Mouse (Mus musculus) gastrocnemius, adult 8-10 months (tissue): ENCODE results near the gene Cdc5l. TPM values are rescaled to one million over a fixed set of nuclear protein-coding genes. Genes with fewer than 3 reads are reported as not detected.
A peak's percentile ranks its signal among the peaks of the same experiment; 100 is the strongest.
"Not testable (repeated sequence)": the region's sequence is repeated elsewhere in the genome, so short reads cannot be mapped to it uniquely, and the experiment has no call there.

Source experiments
- DNase-seq, 2 experiments: peaks; one replicate each; pipeline ENCODE4 v3.0.0; 2022; ENCODE audit warnings: low spot score in 2 of 2
- total RNA-seq, 4 experiments: library from RNA; stranded (reverse); gene quantifications; 2 replicates each; pipeline ENCODE4 v1.2.4; 2022

Cdc5l gene
- total RNA-seq: 10 to 100 TPM; 31.4 to 38.9 (median 37.5) TPM

DNA sequence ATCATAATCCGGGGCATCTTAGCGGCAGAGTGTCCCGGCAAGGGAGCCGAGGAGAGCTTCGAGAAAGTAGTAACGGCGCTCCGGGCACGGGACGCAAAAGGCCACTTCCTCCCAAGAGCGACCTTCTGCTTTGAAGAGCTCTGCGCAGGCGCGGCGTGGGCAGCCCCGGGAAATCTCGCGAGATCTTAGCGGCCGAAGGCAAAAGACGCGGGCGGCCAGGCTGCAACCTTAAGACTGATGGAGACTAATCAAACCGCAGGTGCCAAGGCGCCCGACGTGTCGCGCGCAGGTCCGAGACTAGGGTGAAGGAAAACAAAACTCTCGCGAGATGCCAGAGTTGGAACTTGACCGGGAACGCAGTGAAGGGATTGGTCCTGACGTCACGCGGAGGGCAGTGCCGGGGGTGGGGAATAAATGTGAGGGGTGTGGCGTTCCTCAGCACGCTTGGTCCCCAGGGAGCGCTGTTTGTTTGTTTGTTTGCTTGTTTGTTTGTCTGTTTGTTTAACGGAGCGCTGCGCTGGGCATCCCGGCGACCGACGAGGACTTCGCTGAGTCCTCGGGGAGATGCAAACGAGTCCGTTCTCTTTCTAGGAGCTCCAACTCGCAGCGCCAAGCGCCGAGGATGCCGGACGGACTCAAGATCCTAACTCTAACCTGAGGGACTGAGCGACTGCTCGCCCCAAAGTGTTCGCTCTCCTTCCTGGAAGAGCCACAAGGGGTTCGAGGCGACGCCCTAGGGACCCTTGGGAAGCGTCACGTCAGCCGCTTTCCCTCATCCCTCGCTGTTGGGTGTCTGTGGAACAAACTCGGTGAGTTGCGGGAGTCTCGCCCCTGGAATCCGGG lies at the start of gene Cdc5l:
Gene Cdc5l, minus strand, starts transcription at position 319 of the 843 bp plus-strand sequence.
- DNase-seq: peak; percentile 94 to 97

DNA sequence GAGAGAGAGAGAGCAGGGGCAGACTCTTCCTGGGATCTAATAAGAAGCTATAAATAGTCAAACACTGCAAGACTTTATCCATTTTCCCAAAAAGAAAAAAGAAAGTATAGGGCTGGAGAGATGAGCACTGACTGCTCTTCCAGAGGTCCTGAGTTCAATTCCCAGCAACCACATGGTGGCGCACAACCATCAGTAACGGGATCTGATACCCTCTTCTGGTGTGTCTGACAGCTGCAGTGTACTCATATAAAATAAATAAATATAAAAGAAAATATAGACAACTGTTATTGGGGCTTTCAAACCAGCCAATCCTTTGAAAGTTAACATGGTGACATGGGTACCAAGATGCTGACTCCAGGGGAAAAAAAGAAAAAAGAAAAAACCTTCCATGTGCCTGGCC lies 46.9 kb upstream of the Cdc5l start:
- no peak for DNase-seq

DNA sequence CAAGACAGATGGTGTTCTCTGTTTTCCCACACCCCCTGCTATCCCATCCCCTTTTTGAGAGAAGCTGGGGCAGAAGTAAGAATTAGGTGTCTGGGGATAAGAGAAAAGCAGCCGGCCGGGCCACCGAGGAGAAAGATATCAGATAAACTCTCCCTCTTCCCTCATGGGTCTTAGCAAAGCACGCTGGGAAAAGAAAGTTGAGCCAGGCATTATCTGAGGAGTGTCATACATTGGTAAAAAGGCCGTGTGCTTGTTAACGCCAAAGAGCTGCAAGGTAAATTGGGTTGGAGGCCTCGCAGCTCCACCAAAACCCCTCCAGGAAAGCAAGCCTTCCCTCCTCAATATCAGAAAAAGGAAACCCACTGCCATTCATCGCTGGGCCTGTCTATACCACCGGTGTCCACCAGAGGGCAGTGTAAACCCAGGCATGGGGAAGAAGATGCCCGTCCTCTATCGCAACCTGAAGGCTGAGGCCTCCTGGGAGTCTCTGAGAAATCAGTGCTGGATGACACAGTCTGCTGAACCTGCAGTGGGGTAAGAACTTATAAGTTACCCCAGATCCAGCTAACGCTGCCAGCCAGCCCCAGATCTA lies 44.8 kb upstream of the Cdc5l start:
- peak; percentile 23 to 49 for DNase-seq

DNA sequence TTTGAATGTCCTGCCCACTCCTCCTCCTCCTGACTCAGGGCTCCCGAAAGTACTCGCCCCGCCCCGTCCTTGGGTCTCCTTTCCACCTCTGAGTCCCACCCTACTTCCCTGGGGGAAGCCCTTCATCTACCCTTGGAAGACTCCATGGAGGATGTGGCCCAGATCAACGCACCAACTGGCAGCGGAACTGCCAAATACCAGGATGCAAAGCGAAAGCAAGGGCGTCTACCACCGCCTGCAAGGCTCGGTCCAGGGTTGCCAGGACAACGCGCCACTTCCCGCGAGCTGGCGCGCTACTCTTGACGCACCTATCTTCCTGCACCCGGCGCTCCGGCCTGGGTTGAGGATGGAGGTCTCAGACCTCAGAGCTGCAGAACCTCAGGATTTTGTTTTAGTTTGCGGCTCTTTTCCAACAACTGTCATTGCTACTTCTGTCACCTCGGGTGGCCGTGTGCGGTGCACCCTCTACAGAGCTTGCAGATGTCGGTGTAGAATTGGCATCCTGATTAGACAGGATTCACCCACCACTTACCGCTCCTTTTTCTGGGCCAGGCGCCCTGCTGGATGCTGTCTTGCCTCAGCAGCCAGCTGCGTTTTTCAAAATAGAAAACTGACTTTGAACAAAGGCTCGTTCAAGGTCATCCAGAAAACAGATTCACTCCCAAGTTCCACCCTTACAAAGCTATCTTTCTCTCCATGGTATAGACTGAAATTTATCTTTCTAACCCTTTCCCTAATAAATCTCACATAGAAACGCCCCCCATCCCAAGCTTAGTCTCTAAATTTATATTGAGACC lies 41.3 kb upstream of the Cdc5l start, which contains the start of gene Spats1:
Gene Spats1, minus strand, starts transcription at position 747 of the 797 bp plus-strand sequence.
- peak; percentile 6 to 20 for DNase-seq

DNA sequence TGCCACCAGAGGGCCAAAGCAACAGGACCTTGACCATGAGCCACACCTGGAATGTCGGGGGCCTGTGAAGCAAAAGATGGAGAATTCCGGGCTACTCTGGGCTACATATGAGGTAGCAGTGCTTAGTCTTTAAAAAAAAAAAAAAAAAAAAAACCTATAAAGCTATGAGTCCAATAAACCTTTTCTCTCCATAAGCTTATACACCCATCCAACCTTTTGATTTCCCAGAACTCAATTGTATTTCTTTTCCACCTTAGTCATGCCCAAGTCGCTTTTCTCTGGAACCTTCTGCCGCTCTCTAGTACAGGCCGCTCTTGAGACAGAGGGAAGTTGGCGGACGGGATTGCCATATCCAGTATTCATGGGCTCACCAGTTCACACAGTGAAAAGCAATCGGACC lies 40.6 kb upstream of the Cdc5l start:
- no peak for DNase-seq

DNA sequence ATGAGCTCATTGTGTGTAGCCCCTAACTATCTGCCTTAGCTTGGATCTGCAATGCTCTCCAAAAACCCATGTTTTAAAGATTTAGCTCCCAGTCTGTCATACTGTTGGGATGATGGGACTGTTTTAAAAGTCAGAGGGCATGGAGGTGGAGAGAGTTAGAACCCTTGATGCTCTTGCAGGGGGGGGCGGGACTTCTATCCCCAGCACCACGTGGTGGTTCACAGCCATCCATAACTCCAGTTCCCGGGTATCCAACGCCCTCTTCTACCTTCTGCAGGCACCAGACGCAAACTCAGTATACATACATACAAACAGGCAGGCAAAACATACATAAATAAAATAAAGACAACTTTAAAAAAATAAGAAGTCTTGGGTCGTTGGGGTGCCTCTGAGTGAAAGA lies 40.1 kb upstream of the Cdc5l start:
- no peak for DNase-seq

DNA sequence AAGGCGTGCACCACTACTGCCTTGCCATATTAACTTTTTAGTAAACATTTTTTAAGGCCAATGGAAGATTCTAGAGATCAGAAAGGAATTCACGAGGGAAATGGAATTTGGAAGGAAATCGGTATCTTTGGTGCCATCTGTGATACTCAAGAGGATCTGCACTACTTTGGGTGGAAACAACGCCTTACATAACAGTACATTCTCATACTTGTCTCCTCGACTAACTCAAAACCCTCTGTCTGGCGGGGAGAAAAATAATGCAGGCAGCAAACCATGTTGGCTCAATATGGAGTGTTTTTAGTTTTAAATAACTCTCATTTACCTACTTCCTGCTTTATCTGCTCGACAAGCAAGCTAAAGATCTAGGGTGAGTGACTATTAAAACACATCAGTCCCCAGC lies 37.2 kb upstream of the Cdc5l start:
- no peak for DNase-seq

DNA sequence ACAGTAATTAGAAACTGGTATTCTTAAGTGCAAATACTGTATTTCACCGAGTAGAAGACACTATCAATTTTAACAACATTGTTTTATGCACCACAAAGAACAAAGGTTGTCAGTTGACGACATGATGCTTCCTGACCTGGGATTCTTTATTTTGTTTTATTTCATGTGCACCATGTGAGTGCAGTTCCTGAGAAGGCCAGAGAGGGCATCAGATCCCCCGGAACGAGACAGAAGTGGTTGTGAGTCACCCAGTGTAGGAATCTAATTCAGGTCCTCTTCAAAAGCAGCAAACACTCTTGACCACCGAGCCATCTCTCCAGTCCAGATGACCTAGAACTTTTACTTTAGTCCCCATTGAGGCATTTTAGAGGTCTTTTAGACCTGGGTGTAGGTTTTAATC lies 34.8 kb upstream of the Cdc5l start:
- DNase-seq: no peak

DNA sequence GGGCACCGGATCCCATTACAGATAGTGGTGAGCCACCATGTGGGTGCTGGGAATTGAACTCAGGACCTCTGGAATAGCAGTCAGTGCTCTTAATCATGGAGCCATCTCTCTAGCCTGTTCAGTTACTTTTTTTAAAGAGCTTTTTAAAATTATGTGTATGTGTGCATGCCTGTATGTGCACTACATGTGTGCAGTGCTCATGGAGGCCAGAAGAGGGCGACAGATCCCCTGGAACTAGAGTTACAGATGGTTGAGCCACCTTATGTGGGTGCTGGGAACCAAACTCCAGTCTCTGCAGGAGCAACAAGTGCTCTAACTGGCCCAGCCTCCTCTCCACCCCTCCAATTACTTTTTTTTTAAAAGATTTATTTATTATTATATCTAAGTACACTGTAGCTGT lies 33.2 kb upstream of the Cdc5l start:
- DNase-seq: no peak

DNA sequence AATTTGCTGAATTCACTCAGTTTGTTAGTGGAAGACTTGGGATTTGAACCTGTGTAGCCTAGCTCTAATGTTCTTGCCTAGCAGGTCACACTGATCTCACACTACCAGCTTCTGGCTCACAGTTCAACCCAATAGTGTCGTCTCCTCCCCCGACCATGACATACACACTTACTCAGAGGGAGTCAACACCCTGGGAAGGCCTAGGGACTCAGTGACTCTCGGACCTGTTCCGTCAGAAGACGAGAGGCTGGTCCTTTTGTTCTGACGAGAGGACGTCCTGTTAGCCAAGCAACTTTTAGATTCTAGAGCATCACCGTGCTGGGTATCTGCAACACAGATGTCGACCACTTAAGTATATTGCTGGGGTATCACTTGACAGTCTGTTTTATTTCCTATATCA lies 30.7 kb upstream of the Cdc5l start:
- DNase-seq: no peak

DNA sequence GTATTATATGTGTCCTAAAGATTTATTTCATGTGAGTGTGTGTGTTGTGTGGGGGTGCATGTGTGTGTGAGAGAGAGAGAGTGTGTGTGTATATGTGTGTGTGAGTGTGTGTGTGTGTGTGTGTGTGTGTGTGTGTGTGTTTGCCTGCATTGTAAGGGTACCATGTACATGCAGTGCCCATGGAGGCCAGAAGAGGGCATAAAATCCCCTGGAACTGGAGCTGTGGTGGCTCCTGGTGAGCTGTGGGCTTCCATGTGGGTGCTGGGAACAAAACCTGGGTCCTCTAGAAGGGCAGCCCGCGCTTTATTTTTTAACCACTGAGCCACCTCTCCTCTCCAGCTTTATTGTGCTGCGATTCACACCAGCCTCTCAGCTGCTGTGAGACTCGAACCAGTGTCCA lies 29.0 kb upstream of the Cdc5l start:
- no peak for DNase-seq

DNA sequence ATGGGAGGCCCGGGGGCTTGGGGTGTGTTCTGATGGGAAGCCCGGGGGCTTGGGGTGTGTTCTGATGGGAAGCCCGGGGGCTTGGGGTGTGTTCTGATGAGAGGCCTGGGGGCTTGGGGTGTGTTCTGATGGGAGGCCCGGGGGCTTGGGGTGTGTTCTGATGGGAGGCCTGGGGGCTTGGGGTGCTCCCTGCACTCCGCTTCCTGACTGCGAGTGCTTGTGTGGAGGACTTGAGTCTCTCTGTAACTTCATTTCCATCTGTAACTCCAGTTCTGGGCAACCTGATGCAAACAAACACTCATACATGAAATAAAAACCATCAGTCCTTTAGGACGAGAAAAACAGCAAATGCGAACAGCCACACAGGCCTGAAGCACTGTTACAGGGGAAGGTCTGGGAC lies 25.5 kb upstream of the Cdc5l start:
- DNase-seq: no peak

DNA sequence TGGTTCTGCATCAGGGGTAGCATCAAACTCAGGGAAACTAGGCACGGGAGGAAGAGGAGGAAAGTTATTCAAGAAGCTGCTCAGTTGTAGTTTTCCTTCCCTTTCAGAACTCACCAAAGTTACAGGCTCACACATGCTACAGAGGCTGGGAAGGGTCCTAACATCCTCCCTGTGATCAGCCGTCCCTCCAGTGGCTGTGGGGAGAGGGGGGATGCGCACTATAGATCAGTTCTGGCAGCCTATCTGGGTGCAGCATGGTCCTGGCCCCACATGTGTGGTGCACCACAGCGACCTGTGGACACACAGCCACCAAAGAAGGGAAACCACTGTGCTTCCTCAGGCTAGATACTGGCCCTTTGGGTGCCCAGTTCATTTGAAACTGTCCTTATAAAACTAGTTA lies 25.0 kb upstream of the Cdc5l start:
- DNase-seq: no peak

DNA sequence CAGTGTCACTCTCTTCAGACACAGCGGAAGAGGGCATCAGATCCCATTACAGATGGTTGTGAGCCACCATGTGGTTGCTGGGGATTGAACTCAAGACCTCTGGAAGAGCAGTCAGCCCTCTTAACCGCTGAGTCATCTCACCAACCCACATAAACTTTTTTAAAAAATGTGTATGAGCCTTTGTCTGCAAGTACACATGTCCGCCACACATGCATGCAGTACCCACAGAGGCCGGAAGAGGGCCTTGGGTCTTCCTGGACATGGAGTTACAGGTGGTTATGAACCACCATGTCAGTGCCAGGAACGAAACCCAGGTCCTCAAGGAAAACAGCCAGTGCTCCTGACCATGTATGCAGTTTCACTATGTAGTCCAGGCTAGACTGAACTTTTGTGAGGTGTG lies 23.9 kb upstream of the Cdc5l start:
- no peak for DNase-seq

DNA sequence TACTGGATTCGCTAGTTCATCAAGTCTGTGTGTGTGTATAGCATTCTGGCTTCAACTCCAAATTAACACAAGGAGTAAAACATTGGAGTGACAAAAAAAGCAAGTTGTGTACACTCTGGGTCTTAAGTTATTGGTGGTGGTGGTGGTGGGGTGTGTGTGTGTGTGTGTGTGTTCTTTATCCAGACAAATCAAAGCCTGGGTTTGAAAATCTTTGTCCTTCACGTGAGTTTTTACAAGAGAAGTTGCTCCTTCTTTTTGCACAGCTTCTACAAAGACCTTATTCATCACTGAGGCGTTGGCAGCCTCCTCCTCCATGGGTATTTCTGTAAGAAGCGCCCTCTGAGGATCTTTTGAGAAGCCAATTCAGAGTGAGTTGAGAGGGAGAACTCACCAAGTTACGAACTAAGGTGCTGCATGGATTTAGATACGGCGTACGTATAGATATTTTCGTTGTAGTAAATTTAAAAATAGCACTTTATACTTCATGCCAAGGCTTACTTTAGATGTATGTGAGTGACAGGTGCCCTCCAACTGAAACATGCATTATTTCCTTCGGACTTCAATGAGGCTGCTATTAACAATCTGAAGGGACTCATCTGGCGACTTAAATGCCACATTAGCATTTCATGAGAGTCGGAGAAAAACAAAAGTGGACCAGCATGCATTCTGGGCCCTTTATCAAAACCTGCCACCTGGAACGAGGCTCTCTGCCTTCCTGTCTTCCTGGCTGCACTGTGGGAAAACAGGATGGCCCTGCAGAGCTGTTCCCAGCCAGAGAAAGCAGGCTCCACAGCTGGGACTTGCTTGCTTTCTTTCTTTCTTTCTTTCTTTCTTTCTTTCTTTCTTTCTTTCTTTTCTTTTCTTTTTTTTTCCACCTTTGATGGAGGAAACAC lies 23.0 kb upstream of the Cdc5l start:
- no peak for DNase-seq

DNA sequence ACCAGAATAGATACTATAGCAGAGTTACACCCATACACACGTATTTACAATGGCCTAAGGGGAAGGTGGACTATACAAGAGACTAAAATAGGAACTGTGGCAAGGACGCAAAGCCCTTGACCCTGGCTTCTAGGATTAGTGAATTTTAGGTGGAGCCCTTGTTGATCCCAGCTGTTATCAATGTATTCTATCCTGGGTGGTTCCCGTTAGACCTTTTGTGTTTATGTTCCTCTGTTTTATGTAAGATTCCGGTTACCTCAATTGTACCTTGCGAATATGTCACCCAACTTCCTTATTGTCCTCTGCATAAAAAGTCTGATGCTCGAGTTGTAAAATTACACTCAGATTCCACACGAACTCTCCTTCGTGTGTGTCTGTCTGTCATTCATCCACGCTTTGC lies 22.2 kb upstream of the Cdc5l start:
- not testable (repeated sequence) for DNase-seq

DNA sequence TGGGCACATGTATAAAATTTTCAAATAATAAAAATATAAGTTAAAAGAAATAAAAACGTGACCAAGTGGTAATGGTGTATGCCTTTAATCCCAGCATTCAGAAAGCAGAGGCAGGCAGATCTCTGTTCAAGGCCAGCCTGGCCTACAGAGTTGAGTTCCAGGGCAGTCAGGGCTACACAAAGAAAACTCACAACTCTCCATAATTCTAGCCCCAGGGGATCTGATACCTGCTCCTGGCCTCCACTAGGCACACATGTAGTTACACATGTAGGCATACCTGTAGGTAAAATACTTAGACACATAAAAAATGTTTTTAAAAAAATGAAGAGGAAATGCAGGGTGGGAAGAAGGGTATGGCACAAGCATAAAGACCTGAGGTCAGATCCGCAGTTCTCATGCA lies 21.3 kb upstream of the Cdc5l start:
- no peak for DNase-seq

DNA sequence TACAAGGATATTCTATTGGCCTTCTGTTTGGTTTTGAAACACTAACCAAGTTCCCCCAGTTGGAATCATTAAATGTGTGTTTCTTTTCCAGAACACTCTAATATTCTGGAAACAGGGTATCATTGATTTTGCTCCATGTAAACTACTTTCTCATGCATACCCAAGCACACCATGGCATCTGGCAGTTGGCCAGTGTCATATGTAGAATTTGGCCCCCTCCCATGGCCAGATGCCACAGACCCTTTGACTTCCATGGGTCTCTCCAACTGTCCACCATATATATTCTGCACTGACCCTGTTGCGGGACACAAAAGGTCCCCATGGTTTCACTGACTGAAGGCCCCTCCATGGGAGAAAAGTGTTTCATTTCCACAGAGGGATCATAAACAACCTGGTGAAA lies 18.7 kb upstream of the Cdc5l start:
- DNase-seq: no peak

DNA sequence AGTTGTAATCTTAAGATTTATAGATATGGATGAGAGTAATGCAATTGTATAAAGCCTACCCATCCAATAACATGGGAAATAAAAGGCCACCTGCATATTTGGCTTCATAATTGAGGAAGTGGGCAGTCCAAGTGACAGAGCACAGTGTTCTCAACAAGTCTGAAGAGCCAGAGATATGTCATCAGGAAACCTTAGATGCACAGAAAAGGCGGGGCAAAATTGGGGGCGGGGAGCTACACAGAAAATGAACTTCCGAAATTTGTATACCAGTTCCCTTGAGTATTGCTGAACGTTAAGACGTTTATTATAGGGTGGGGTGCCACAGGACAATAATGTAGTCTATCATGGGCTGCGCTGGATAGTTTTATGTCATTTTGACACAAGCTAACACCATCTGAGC lies 16.6 kb upstream of the Cdc5l start:
- DNase-seq: no peak

DNA sequence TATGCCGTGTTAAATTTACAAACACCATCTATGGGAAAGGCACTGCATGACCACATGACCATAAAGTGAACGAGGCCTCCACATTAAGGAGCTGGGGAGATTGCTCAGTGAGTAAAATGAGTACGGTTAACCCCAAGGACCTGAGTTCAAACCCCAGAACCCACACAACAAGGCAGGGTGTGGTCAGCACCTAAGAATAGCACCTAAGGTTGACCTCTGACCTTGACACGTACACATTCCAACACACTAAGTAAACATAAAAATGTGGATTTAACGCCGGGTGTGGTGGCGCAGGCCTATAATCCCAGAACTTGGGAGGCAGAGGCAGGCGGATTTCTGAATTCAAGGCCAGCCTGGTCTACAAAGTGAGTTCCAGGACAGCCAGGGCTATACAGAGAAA lies 16.0 kb upstream of the Cdc5l start:
- DNase-seq: no peak

DNA sequence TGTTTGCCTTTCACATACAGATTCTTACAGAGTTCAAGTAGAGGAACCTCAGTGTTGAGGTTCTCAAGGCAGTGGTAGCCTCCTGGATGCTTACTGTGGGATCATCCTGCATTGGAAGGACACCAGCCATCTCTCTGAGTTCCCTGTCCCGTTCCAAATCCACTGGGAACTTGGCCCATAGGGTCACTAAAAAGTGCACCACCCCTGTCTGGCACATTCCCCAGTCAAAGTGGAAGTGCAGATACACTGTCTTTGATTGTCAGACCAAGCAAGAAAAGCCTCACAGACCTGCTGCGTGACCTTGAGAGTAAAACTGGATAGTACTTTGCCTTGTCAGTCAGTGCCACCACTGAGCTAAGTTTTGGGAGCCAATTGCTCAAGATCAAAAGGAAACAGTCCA lies 13.5 kb upstream of the Cdc5l start:
- no peak for DNase-seq
